Mouse (Mus musculus): ENCODE measurements around the gene Mlph. TPM values are rescaled to one million over a fixed set of nuclear protein-coding genes. Genes with fewer than 3 reads are reported as not detected.
A peak's percentile ranks its signal among the peaks of the same experiment; 100 is the strongest.

Mlph gene
- total and polyA plus RNA-seq, 2 experiments from 2014 or later = 0.27 to 0.35 TPM

DNA sequence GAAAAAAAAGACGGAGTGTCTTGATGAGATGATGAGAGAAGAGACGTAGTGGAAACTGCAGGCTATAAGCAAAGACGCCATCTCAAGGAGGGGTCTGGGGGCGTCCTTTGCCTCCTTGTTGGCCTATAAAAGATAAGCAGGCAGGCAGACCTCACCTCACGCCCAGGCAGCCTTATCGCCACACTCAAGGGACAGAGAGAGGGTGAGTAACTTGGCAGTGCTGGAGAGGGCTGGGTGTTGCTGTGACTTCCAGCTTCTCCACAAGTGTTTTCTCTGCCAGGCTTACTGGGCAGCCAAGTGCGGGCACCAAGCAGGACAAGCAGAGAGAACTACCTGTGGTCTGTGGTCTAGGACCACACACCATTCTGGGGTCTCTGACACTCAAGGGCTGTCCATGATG is 36.8 kb downstream of the Mlph start:
- H3K4me3 ChIP-seq (ENCODE audit: low read depth, low read length) = no peak overlapping the region
- H3K9me3 ChIP-seq (ENCODE audit: low read length) = no peaks in the 10 kb centered on the region
- no peak overlapping the region for H3K9ac ChIP-seq (replicated peaks; ENCODE audit: low read length, poor library complexity, severe bottlenecking)
- DNase-seq (ENCODE audit: low spot score) (no peak), ATAC-seq (ENCODE audit: low FRiP score) (no peak)
- no peak overlapping the region for H3K4me2 ChIP-seq (ENCODE audit: low read depth, low read length, poor library complexity, severe bottlenecking)
- no peaks in the 10 kb centered on the region for H3K36me3 ChIP-seq (ENCODE audit: insufficient read depth, low read length)
- no peaks in the 10 kb centered on the region for H3K27me3 ChIP-seq (ENCODE audit: insufficient read depth, low read length)
- 88% methylated on average over 7 of the region's 7 CpGs for WGBS
- TF ChIP-seq CTCF (IDR thresholded peaks at IDR 0.05) = no peak
- no peaks in the 10 kb centered on the region for H3K4me1 ChIP-seq (ENCODE audit: insufficient read depth, low read length)
- no peak overlapping the region for H3K27ac ChIP-seq (ENCODE audit: low read depth, low read length)

DNA sequence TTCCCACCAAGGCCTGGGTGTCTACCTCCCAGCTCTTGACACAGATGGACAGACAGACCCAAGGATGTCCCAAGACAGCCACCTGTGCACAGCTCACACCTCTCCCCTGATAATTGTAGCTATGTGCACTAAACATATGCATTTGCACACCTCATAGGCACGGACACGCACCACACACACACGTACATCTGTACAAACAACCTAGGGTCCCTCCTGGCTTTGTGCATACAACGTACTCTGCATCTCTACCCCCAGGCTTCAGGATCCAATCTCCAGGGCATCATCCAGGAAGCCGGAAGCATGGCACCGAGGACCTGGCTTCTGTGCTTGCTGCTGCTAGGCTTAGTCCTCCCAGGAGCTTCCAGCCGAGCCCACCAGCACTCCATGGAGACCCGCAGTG is 37.9 kb downstream of the Mlph start, which contains the start of gene Prlh:
Prlh (plus strand) TSS at position 301 of the 400 bp plus-strand sequence.
- no peak for TF ChIP-seq CTCF (IDR thresholded peaks at IDR 0.05)
- no peak within 1 kb of the TSS for H3K4me2 ChIP-seq (ENCODE audit: low read depth, low read length, poor library complexity, severe bottlenecking)
- 79% methylated on average over 8 of the region's 8 CpGs for WGBS

DNA sequence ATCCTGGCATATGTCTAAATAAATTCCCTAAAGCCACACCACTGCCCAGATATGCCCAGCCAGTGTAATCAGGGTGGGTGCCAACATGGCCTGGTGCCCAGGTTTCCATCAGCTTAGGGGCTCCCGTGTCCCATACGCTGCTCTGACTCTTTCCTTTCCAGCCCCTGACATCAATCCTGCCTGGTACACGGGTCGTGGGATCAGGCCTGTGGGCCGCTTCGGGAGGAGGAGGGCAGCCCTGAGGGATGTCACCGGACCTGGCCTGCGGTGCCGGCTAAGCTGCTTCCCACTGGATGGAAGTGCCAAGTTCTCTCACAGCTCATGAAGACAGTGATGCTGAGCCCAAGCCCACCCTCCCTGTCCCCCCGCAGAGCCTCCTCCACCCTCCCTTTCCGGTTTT is 38.8 kb downstream of the Mlph start:
- WGBS = 50% methylated on average over 11 of the region's 11 CpGs
- no peak overlapping the region for H3K4me3 ChIP-seq (ENCODE audit: low read depth, low read length)
- H3K27ac ChIP-seq (ENCODE audit: low read depth, low read length) = no peak overlapping the region
- H3K36me3 ChIP-seq (ENCODE audit: insufficient read depth, low read length) = no peaks in the 10 kb centered on the region
- no peak overlapping the region for H3K9ac ChIP-seq (replicated peaks; ENCODE audit: low read length, poor library complexity, severe bottlenecking)
- H3K4me1 ChIP-seq (ENCODE audit: insufficient read depth, low read length) = no peaks in the 10 kb centered on the region
- no peaks in the 10 kb centered on the region for H3K9me3 ChIP-seq (ENCODE audit: low read length)
- no peak overlapping the region for H3K4me2 ChIP-seq (ENCODE audit: low read depth, low read length, poor library complexity, severe bottlenecking)
- DNase-seq (ENCODE audit: low spot score) (peak; percentile 47), ATAC-seq (ENCODE audit: low FRiP score) (0 out of 2 replicates have a peak, but pooled peaks have one; percentile 16)
- H3K27me3 ChIP-seq (ENCODE audit: insufficient read depth, low read length) = no peaks in the 10 kb centered on the region
- TF ChIP-seq CTCF (IDR thresholded peaks at IDR 0.05) = no peak

More for the DNA sequence above, 37.9 kb downstream of the Mlph start, which contains the start of gene Prlh:
- Histone ChIP-seq H3K9ac (replicated peaks; ENCODE audit: low read length, poor library complexity, severe bottlenecking) (no peak within 1 kb of the TSS), H3K27ac (ENCODE audit: low read depth, low read length) (no peak within 1 kb of the TSS), H3K9me3 (ENCODE audit: low read length) (no peaks in the 10 kb centered on the region), H3K4me1 (ENCODE audit: insufficient read depth, low read length) (no peaks in the 10 kb centered on the region), H3K36me3 (ENCODE audit: insufficient read depth, low read length) (no peaks in the 10 kb centered on the region), H3K4me3 (ENCODE audit: low read depth, low read length) (no peak within 1 kb of the TSS), H3K27me3 (ENCODE audit: insufficient read depth, low read length) (no peaks in the 10 kb centered on the region)
- no peak for ATAC-seq (ENCODE audit: low FRiP score)
- DNase-seq (ENCODE audit: low spot score) = no peak

DNA sequence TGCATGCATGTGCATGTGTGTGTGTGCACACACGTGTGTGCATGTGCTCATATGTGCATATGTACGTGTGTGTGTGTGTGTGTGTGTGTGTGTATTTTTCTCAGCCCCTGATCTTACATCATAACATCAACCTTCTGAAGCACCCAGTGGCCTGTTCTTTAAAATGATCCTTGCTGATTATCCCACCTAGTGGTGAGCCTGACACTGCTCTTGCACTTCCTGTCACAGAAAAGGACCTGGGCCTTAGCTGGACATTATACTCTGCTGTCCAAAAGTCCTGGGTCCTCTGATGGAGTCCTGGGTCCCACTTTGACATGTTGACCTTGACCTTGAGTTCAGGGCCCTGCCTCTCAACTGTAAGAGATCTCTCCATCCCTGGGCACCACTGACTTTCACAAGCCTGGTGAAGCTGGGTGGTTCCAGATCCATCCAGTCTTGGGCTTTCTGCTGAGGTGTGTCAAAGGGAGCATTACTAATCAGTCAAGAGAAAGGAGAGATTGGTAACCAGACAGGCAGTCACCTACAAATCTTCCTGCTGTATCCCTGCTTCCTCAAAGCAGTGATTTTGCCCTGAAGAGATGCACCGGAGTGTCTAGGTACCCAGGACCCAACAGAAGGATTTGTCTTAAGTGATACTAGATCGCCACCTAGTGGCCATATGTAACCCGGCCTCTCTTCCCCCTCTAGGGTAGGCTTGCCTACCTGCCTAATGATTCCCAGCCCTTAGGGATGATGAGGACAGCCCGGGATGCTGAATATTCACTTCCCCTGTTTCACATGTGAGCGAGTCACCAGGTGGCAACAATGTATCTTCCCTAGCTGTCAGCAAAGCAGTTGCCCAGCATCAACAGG is 41.6 kb downstream of the Mlph start:
- H3K36me3 ChIP-seq (ENCODE audit: insufficient read depth, low read length) = no peaks in the 10 kb centered on the region
- no peaks in the 10 kb centered on the region for H3K9me3 ChIP-seq (ENCODE audit: low read length)
- H3K27me3 ChIP-seq (ENCODE audit: insufficient read depth, low read length) = no peaks in the 10 kb centered on the region
- H3K4me1 ChIP-seq (ENCODE audit: insufficient read depth, low read length) = no peaks in the 10 kb centered on the region
- WGBS = 38% methylated on average over 7 of the region's 7 CpGs
- H3K4me2 ChIP-seq (ENCODE audit: low read depth, low read length, poor library complexity, severe bottlenecking) = no peak overlapping the region
- ATAC-seq (ENCODE audit: low FRiP score) = peak; percentile 68; the same call in 1 of the 2 replicates
- H3K9ac ChIP-seq (replicated peaks; ENCODE audit: low read length, poor library complexity, severe bottlenecking) = no peak overlapping the region
- H3K4me3 ChIP-seq (ENCODE audit: low read depth, low read length) = no peak overlapping the region
- TF ChIP-seq CTCF (IDR thresholded peaks at IDR 0.05) = peak; percentile 89
- H3K27ac ChIP-seq (ENCODE audit: low read depth, low read length) = no peak overlapping the region
- peak; percentile 89 for DNase-seq (ENCODE audit: low spot score)

DNA sequence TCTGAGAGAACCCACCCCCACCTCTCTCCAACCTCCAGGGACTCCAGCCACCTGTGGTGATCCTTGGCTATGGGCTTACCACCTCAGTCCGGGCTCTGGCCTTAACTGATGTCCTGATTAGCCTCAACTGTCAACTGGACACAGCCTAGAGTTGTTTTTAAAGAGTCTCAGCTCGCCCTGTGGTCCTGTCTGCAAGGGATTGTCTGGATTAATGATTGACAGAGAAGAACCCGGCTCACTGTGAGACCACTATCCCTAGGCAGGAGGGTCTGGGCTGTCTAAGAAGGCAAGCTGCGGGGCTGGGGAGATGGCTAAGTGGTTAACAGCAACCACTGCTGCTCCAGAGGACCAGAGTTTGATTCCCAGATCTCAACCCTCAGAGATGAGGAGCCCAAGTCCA is 47.6 kb downstream of the Mlph start:
- H3K9me3 ChIP-seq (ENCODE audit: low read length) = no peaks in the 10 kb centered on the region
- 43% methylated on average over 4 of the region's 4 CpGs for WGBS

DNA sequence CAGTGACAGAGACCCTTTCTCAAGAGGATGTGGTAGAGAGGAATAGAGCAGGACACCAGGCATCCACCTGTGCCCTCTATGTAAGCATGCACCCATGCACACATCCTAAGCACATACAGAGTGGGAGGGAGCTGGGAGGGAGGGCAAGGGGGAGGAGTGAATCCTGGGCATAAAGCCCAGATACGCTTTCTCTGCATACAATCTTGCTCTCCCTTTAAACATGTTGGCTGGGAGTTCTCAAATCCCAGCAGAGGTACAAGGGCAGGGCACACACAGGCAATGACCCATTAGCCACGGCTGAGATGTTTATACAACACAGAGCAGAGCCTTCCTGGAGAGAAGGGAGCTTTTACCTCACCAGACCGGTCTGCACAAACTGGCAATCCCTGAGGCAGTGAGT is 48.1 kb downstream of the Mlph start:
- H3K4me2 ChIP-seq (ENCODE audit: low read depth, low read length, poor library complexity, severe bottlenecking) = no peak overlapping the region
- no peak for TF ChIP-seq CTCF (IDR thresholded peaks at IDR 0.05)
- no peaks in the 10 kb centered on the region for H3K36me3 ChIP-seq (ENCODE audit: insufficient read depth, low read length)
- DNase-seq (ENCODE audit: low spot score) (peak; percentile 22), ATAC-seq (ENCODE audit: low FRiP score) (no peak)
- no peaks in the 10 kb centered on the region for H3K4me1 ChIP-seq (ENCODE audit: insufficient read depth, low read length)
- no peak overlapping the region for H3K9ac ChIP-seq (replicated peaks; ENCODE audit: low read length, poor library complexity, severe bottlenecking)
- no peaks in the 10 kb centered on the region for H3K27me3 ChIP-seq (ENCODE audit: insufficient read depth, low read length)
- WGBS = 22% methylated on average over 3 of the region's 3 CpGs
- H3K9me3 ChIP-seq (ENCODE audit: low read length) = no peaks in the 10 kb centered on the region
- no peak overlapping the region for H3K4me3 ChIP-seq (ENCODE audit: low read depth, low read length)
- no peak overlapping the region for H3K27ac ChIP-seq (ENCODE audit: low read depth, low read length)

More for the DNA sequence above, 47.6 kb downstream of the Mlph start:
- ATAC-seq (ENCODE audit: low FRiP score) (no peak), DNase-seq (ENCODE audit: low spot score) (no peak)
- H3K4me3 ChIP-seq (ENCODE audit: low read depth, low read length) = no peak overlapping the region
- no peak overlapping the region for H3K27ac ChIP-seq (ENCODE audit: low read depth, low read length)
- TF ChIP-seq CTCF (IDR thresholded peaks at IDR 0.05) = no peak
- no peaks in the 10 kb centered on the region for H3K36me3 ChIP-seq (ENCODE audit: insufficient read depth, low read length)
- H3K4me1 ChIP-seq (ENCODE audit: insufficient read depth, low read length) = no peaks in the 10 kb centered on the region
- H3K27me3 ChIP-seq (ENCODE audit: insufficient read depth, low read length) = no peaks in the 10 kb centered on the region
- no peak overlapping the region for H3K4me2 ChIP-seq (ENCODE audit: low read depth, low read length, poor library complexity, severe bottlenecking)
- H3K9ac ChIP-seq (replicated peaks; ENCODE audit: low read length, poor library complexity, severe bottlenecking) = no peak overlapping the region

Data from midbrain, postnatal 0 days (tissue).